Mouse (Mus musculus): Measurements from ENCODE around the gene Sdc4.

DNA sequence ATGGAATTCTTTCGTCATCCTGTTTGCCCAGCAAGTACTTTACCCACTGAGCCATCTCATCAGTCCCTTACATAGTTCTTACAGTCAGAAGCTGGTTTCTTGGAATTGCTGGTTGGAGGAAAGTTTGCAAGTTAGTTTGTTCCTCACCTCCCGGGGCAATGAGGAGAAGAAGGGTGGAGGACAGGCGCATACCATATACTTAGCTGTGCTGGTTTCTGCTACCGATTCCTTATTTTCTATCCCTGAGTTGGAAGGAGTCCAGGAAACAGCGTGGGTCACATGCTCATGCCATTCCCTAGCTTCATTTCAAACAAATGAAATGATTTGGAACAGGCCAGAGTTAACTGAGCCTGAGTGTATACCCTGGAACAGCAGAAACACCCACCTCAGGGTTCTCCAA, 5.2 kb upstream of the Sdc4 start:
- no peak for TF ChIP-seq MAZ (IDR thresholded peaks at IDR 0.05; ENCODE audit: low read depth, low read length)
- TF ChIP-seq CTCF (IDR thresholded peaks at IDR 0.05 in 2 of 3, conservative IDR thresholded peaks at IDR 0.05 in 1 of 3; ENCODE audit: control insufficient read depth in 1 of 3, insufficient read depth in 1 of 3, low read depth in 2 of 3, low read length in 3 of 3, poor library complexity in 1 of 3, severe bottlenecking in 1 of 3), result no peak
- no peak for TF ChIP-seq CHD1 (IDR thresholded peaks at IDR 0.05; ENCODE audit: low read depth, low read length)
- no peak for TF ChIP-seq MAFK (IDR thresholded peaks at IDR 0.05; ENCODE audit: borderline replicate concordance, low read depth, low read length)
- TF ChIP-seq MAX (IDR thresholded peaks at IDR 0.05; ENCODE audit: low read length), result no peak
- TF ChIP-seq EP300 (IDR thresholded peaks at IDR 0.05; ENCODE audit: low read depth in 1 of 2, low read length in 2 of 2), result no peak
- TF ChIP-seq SMC3 (IDR thresholded peaks at IDR 0.05; ENCODE audit: low read depth, low read length), result no peak
- no peak for TF ChIP-seq POLR2AphosphoS2 (IDR thresholded peaks at IDR 0.05; ENCODE audit: low read length)
- TF ChIP-seq E2F4 (IDR thresholded peaks at IDR 0.05; ENCODE audit: borderline replicate concordance, low read depth, low read length), result no peak
- TF ChIP-seq ZNF384 (IDR thresholded peaks at IDR 0.05; ENCODE audit: low read depth, low read length), result no peak
- TF ChIP-seq GATA1 (IDR thresholded peaks at IDR 0.05; ENCODE audit: low read depth, low read length), result no peak
- TF ChIP-seq ZMIZ1 (IDR thresholded peaks at IDR 0.05; ENCODE audit: low read depth, low read length), result no peak

Measured in MEL (cell line).